Mouse (Mus musculus): ENCODE data around the gene Hoga1. TPM values are rescaled to one million over a fixed set of nuclear protein-coding genes. Genes with fewer than 3 reads are reported as not detected.

Gene Hoga1
- total and polyA plus RNA-seq, 3 experiments: not detected

DNA sequence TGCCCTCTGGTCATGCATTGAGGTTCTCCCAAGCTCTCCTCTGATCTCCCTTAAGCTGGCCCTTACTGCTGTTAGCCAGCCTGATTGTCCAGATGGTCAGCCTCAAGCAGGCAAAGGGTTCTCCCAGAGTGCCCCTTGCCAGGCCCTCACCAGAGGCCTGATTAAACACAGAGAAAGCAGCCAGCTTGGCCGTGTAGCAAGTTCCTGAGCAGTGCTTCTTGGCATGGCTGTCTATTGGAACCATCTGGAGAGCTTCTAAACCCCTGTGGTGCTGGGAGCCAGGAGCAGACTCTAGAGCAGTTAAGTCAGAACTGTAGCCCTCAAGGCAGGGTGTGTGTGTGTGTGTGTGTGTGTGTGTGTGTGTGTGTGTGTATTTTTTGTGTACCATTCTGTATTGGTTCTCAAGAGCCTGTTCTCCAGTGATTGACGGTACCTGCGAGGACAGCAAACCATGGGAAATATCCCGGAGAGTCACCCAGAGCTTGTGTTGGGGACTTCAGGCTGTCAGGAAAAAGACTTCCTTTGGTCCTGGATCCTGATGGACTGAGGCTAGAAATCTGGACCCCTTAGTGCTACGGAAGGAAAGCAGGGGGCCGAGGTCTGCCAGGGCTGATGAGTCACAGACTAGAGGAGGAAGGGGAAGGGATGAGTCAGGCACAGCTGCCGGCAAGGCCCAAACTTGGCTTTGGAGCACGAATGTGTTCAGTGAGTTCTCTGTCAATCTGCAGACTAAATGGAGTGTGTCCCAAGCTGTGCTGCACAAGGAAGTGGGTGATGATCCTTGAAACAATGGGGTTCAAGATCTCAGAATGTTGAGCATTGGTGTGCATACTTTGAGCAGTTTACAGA lies 27.8 kb upstream of the Hoga1 start:
- Histone ChIP-seq H3K9me3 (replicated peaks) (no peaks in the 10 kb centered on the region), H3K36me3 (replicated peaks) (no peaks in the 10 kb centered on the region), H3K27me3 (ENCODE audit: insufficient read depth, low read length) (peaks cover 13% of the 10 kb centered on the region), H3K4me3 (ENCODE audit: low read depth, low read length) (no peak overlapping the region), H3K4me1 (ENCODE audit: insufficient read depth, low read depth, low read length) (peaks cover 12% of the 10 kb centered on the region)
- ATAC-seq (ENCODE audit: extremely low read depth, insufficient number of reproducible peaks, low FRiP score, poor library complexity, severe bottlenecking) (no peak), DNase-seq (ENCODE audit: low spot score) (no peak)
- TF ChIP-seq POLR2AphosphoS5 (IDR thresholded peaks at IDR 0.05; ENCODE audit: insufficient replicate concordance, low read depth, low read length): no peak
- no peak for TF ChIP-seq CTCF (IDR thresholded peaks at IDR 0.05; ENCODE audit: low read depth, low read length)
- TF ChIP-seq GATA1 (IDR thresholded peaks at IDR 0.05; ENCODE audit: borderline replicate concordance, low read length): no peak
- TF ChIP-seq GATA2 (IDR thresholded peaks at IDR 0.05; ENCODE audit: borderline replicate concordance, low read depth, low read length): no peak
- no peak for TF ChIP-seq TAL1 (conservative IDR thresholded peaks at IDR 0.05; ENCODE audit: low read depth, low read length)

DNA sequence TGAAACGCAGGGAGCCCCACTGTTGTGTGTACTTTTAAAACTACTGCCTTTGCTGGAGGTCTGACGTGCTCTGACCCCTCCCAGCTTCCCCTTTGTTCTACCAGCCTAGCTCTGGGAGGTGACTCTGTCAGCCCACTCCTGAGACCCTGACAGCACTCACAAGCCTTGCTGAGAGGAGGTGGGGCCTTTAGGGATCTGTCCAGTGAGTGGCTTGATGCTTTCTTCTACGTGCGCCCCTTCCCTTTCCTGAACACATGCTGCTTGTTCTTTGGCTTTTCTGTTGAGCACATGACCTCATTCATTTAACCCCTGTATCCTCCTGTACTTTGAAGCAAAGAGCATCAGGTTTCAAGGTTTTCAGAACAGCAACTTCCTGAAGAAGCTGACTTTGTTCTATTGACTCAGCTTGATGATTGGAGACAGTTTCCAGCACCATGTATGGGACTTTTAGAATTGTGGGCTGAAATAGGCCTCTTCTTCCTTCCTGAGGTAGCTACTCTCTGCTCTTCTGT lies 26.3 kb upstream of the Hoga1 start:
- no peak for ATAC-seq (ENCODE audit: extremely low read depth, insufficient number of reproducible peaks, low FRiP score, poor library complexity, severe bottlenecking)
- Histone ChIP-seq H3K4me1 (ENCODE audit: insufficient read depth, low read depth, low read length) (peaks cover 17% of the 10 kb centered on the region), H3K9me3 (replicated peaks) (no peaks in the 10 kb centered on the region), H3K27me3 (ENCODE audit: insufficient read depth, low read length) (peaks cover 10% of the 10 kb centered on the region), H3K36me3 (replicated peaks) (no peaks in the 10 kb centered on the region), H3K4me3 (ENCODE audit: low read depth, low read length) (no peak overlapping the region)
- no peak for DNase-seq (ENCODE audit: low spot score)
- TF ChIP-seq TAL1 (conservative IDR thresholded peaks at IDR 0.05; ENCODE audit: low read depth, low read length): no peak
- no peak for TF ChIP-seq POLR2AphosphoS5 (IDR thresholded peaks at IDR 0.05; ENCODE audit: insufficient replicate concordance, low read depth, low read length)

- no peak for DNase-seq (ENCODE audit: low spot score)
- Histone ChIP-seq H3K4me1 (ENCODE audit: insufficient read depth, low read depth, low read length) (peaks cover 20% of the 10 kb centered on the region), H3K4me3 (ENCODE audit: low read depth, low read length) (no peak overlapping the region), H3K36me3 (replicated peaks) (no peaks in the 10 kb centered on the region), H3K27me3 (ENCODE audit: insufficient read depth, low read length) (peaks cover 11% of the 10 kb centered on the region), H3K9me3 (replicated peaks) (no peaks in the 10 kb centered on the region)
- ATAC-seq (ENCODE audit: extremely low read depth, insufficient number of reproducible peaks, low FRiP score, poor library complexity, severe bottlenecking): no peak
- TF ChIP-seq CTCF (IDR thresholded peaks at IDR 0.05; ENCODE audit: low read depth, low read length): no peak
- no peak for TF ChIP-seq POLR2AphosphoS5 (IDR thresholded peaks at IDR 0.05; ENCODE audit: insufficient replicate concordance, low read depth, low read length)
- TF ChIP-seq GATA2 (IDR thresholded peaks at IDR 0.05; ENCODE audit: borderline replicate concordance, low read depth, low read length): no peak
- TF ChIP-seq TAL1 (conservative IDR thresholded peaks at IDR 0.05; ENCODE audit: low read depth, low read length): no peak
- TF ChIP-seq GATA1 (IDR thresholded peaks at IDR 0.05; ENCODE audit: borderline replicate concordance, low read length): no peak
Observed at GRCm38 (mm10) chr19:42021681-42022541, 23.5 kb upstream of the Hoga1 start.

GRCm38 (mm10) chr19:42022542-42022848 lies 22.9 kb upstream of the Hoga1 start:
- peaks cover 20% of the 10 kb centered on the region for H3K4me1 ChIP-seq (ENCODE audit: insufficient read depth, low read depth, low read length)

DNA sequence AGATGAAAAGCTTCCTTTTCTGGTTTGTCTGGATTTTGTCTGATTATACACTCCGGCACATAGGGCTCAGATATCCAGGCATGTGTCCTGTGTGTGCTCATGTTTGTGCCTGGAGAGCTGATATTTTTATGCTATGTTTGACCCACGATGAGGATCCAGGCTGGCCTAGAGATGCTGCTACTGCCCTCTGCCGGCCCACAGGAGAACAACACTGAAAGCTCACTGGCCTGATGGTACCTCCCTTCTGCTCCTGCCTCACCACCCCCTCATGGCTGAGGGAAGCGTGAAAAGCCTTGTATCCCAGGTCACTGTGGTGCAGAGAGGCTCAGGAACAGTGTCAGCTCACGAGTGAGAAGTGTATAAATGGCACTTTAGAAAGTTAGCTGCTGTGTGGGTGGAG lies 19.3 kb upstream of the Hoga1 start:
- DNase-seq (ENCODE audit: low spot score) (peak; percentile 38), ATAC-seq (ENCODE audit: extremely low read depth, insufficient number of reproducible peaks, low FRiP score, poor library complexity, severe bottlenecking) (no peak)
- H3K27me3 ChIP-seq (ENCODE audit: insufficient read depth, low read length): peaks cover 22% of the 10 kb centered on the region
- H3K4me1 ChIP-seq (ENCODE audit: insufficient read depth, low read depth, low read length): peaks cover 20% of the 10 kb centered on the region
- TF ChIP-seq GATA2 (IDR thresholded peaks at IDR 0.05; ENCODE audit: borderline replicate concordance, low read depth, low read length): no peak
- TF ChIP-seq GATA1 (IDR thresholded peaks at IDR 0.05; ENCODE audit: borderline replicate concordance, low read length): no peak
- peak; percentile 96 for TF ChIP-seq CTCF (IDR thresholded peaks at IDR 0.05; ENCODE audit: low read depth, low read length)
- H3K36me3 ChIP-seq (replicated peaks): no peaks in the 10 kb centered on the region
- no peak overlapping the region for H3K4me3 ChIP-seq (ENCODE audit: low read depth, low read length)
- no peaks in the 10 kb centered on the region for H3K9me3 ChIP-seq (replicated peaks)

More at GRCm38 (mm10) chr19:42022542-42022848, 22.9 kb upstream of the Hoga1 start:
- Histone ChIP-seq H3K36me3 (replicated peaks) (no peaks in the 10 kb centered on the region), H3K4me3 (ENCODE audit: low read depth, low read length) (no peak overlapping the region), H3K9me3 (replicated peaks) (no peaks in the 10 kb centered on the region), H3K27me3 (ENCODE audit: insufficient read depth, low read length) (peaks cover 15% of the 10 kb centered on the region)
- DNase-seq (ENCODE audit: low spot score) (no peak), ATAC-seq (ENCODE audit: extremely low read depth, insufficient number of reproducible peaks, low FRiP score, poor library complexity, severe bottlenecking) (no peak)
- TF ChIP-seq TAL1 (conservative IDR thresholded peaks at IDR 0.05; ENCODE audit: low read depth, low read length): no peak

- H3K4me1 ChIP-seq (ENCODE audit: insufficient read depth, low read depth, low read length): peaks cover 16% of the 10 kb centered on the region
- no peak for ATAC-seq (ENCODE audit: extremely low read depth, insufficient number of reproducible peaks, low FRiP score, poor library complexity, severe bottlenecking)
- no peaks in the 10 kb centered on the region for H3K9me3 ChIP-seq (replicated peaks)
- H3K36me3 ChIP-seq (replicated peaks): no peaks in the 10 kb centered on the region
- no peak for DNase-seq (ENCODE audit: low spot score)
- TF ChIP-seq TAL1 (conservative IDR thresholded peaks at IDR 0.05; ENCODE audit: low read depth, low read length): no peak
- no peak for TF ChIP-seq GATA2 (IDR thresholded peaks at IDR 0.05; ENCODE audit: borderline replicate concordance, low read depth, low read length)
- no peak for TF ChIP-seq POLR2AphosphoS5 (IDR thresholded peaks at IDR 0.05; ENCODE audit: insufficient replicate concordance, low read depth, low read length)
- no peak for TF ChIP-seq GATA1 (IDR thresholded peaks at IDR 0.05; ENCODE audit: borderline replicate concordance, low read length)
- no peak for TF ChIP-seq CTCF (IDR thresholded peaks at IDR 0.05; ENCODE audit: low read depth, low read length)
- H3K4me3 ChIP-seq (ENCODE audit: low read depth, low read length): no peak overlapping the region
- H3K27me3 ChIP-seq (ENCODE audit: insufficient read depth, low read length): peaks cover 46% of the 10 kb centered on the region
Observed at GRCm38 (mm10) chr19:42031112-42031511, 14.3 kb upstream of the Hoga1 start.

Data from G1E (cell line).